Mouse (Mus musculus) right cerebral cortex, postnatal 10 days (tissue): ENCODE data around the gene Lrpap1.

Experiments used
- DNase-seq, 2 experiments: peaks; one replicate each; pipeline ENCODE4 v3.0.0; 2021; ENCODE audit warnings: low spot score in 2 of 2

Gene Lrpap1

DNA sequence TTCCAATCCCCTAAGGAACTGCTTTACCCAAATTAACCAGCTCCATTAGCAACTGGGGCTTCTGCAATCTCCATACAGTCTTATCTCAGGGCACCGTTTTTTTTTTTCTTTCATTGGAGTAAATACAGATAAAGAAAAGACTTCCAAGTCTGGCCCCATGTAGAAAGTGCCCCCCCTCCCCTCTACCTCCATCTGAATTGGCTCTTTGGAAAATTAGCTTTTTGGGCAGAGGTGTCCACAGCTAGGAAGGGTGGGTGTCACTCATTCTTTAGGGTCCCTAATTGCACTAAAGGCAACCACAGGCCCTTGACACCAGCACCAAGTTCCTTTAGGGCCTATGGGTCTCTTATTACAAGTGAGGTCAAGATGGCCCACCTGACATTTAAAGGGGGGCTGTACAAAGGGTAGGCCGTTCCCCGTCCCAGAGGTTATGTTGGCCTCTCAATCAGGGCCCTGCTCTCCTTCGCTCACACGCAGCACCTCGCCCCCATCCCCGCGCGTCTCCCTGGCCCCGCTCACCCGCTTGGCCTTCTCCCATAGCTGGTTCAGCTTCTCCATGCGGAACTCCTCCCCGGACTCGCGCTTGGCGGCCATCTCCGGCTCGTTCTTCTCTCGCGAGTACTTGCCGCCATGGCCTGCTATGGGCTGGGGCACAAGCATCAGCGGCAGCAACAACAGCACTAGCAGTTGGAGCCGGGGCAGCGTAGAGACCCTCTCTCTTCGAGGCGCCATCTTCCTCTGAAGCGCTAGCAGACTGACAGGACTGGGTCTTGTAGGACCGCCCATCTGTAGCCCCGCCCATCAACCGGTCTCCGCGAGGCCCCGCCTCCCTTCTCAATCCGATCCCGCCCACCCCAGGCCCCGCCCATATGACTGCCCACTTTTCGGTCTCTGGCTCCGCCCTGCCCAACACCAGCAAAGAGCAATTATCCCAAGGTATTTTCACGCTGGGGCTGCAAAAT, at the start of gene Lrpap1:
Gene Lrpap1 (minus strand): TSS at position 807 of the 962 bp plus-strand sequence.
- DNase-seq, result peak; percentile 93 to 94

DNA sequence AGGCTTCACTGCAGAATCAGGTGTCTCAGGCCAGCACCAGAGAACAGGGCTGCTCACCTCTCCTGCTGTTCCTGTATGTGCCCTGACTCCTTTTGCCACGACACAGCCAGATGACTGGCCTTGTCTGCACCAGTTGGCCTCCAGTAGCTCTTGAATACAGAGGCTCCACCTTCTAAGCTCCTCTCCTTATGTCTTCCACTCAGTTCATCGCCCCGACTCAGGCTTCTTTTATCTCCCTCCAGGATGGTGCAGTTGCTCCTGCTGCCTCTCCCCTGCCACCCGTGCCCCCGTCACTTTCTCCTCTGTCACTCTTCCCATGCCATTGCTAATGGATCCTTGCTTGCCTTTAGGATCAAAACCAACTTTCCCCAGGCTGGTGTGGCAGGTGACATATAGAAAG, 44.4 kb upstream of the Lrpap1 start:
- DNase-seq, result no peak

DNA sequence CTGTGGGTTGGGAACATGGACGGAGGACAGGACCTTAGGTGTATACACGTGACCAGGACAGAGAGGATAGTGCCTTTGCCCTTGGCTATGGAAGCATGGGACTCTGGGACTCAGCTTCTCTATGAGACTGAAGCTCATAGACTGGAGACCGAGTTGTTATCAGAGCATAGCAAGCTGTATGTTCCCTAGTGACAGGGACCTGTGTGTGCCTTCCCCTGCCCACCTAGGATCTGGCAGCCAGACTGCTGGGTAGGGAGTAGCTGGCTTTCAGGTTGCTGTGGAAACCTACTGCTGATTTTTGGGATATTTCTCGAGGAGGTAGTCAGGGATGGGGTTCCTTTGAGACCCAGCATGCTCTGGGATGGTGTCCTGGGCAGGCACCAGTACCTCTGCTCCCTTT, 44.0 kb upstream of the Lrpap1 start:
- DNase-seq, result no peak

DNA sequence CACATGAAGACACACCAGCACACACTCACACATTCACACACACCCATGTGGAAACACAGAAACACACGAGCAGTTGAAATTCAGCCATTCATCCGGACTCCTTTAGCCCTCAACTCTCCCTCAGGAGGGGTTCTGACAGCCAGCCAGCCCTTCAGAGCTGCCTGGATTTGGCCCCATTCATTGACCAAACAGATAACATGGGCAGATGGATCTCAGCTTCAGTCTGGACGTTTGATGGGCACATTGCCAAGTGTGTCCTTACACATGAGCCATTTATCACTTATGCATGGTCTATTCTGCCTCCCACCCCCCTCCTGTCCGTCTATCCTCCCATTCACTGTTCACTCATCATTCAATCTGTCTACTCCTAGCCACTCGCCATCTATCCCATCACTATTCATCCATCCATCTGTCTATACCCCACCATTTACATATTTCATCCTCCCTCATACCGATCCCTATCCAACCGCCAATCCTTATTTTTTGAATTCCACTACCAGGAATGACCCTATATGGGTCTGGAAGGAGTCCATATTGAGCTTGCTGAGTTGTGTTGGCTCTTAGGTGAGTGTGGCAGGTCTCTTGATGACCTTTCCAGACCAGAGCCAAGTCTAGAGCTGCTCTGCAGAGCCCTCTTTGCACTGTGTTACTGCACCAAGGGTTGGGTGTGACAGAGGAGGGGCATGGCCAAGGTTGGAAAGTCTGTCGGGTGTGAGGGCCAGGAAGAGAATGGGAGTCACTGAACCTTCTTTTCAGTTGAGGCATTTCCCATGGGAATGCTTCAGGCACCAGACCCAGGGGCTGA, 42.6 kb upstream of the Lrpap1 start:
- peak; percentile 48 to 68 for DNase-seq

DNA sequence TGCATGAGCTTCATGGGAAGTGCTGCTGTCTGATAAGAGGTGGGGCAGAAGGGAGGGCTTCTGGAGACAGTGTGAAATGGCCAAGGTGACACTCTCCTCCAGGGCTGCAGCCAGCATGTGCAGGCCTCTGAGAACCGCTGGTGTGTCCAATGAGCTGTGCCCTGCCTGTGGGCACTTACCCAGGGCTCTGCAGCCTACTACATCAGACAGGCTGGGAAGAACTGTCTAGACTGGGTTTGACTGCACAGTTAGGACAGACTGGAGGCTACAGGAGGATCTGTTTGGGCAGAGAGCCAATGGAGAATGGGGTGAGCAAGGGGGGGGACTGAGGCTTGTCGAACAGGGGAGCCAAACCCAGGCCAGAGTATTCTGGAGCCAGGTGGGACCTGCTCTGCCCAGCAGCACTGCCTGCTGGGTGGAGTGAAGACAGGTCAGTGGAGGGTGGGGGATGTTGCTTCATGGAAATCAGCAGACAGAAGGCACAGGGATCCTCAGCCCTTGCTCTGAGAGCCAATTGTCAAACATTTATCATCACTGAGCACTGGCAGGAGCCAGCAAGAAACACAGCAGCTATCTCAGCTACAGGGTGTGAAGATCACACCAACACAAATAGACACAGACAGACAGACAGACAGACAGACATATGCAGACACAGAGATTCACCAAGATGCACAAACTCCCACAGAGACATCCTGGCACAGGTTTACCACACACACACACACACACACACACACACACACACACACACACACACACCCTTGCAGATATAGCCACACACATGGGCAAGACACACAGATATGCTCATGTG, 41.8 kb upstream of the Lrpap1 start:
- no peak for DNase-seq

DNA sequence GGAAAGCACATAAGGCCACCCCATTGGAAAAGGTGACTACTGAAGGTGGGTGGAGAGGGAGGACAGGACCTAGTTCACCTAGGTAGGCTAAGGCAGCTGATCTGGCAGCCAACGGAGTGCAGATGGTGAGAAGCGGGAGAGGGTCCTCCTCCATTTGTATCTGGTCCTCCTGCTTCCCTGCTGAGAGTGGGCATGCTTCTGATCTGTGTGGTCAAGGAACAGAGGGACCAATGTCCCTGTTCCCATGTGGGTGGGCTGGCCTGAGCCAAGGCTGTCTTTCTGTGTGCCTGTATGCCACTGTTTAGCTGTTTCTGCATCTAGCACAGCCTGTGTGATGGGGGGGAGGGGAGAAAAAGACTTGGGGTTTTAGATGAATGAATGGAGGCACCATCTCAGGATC, 41.2 kb upstream of the Lrpap1 start:
- DNase-seq, result no peak

DNA sequence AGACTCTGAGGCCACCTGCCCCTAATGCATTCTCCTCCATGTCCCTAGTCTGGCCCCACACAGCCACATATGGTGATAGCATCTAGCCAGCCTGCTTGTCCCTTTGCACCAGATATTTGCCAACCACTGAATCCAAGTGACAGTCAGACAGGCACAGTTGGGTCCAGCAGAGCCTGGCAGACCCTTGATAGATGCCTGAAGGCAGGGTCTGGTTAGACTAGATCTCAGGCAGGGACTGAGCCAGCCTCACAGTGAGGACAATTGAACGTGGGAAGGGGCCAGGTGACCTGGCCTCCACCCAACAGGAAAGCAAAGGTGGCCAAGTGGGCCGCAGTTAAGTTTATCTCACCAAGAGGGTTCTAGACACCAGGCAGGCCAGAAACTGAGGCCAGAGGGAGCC, 39.1 kb upstream of the Lrpap1 start:
- DNase-seq, result no peak

DNA sequence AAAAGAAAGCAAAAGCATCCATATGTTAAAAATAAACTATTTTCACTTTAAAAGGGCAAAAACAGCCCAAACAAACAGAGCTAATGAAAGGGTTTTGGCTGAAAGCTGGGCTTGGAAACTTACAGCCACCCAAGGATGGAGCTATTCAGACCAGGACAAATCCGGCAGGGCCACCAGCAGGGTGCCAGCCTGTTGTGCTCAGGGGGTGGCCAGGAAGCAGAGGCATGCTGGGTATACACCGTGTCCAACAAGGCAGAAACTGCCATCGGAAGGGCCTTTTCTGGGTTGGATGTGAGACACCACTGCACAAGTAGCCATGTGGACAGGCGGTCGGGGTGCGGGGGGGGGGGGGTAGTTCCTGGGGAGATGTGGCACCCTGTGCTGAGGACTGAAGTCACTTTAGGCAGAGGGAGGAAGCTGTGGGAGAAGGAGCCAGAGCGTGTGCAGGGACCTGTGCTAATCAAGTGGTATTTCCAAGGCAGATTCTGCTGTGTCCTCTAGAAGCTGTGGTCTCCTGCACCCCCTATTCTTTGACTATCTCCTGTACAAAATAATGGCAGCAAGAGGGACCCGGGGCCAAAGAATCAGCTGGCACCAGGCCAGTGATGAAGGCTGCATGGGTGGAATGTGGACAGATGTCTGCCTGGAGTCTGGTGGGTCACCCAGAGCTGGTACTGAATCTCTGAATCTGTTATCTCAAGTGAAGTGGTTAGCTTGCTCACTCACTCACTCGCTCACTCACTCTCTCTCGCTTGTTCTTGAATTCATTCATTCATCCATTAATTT, 38.1 kb upstream of the Lrpap1 start:
- DNase-seq, result no peak

DNA sequence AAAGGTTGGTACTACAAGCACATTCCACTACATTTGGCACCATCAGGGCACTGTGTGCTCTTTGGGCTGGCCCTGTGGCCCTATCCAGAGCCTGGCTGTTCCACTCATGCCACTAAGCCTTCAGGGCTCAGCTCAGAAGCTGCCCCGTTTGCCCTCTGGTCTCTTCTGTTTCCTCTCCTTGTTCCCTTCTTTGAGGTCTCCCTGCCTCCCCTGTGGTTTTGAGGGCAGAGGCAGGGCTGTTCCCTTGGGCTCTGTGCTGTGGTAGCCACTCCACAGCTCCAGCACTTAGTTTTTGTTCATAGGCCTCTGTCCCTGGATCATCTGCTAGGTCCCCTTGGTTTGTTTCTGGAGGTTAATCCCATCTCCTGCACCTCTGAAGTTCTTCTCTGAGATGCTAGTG, 37.3 kb upstream of the Lrpap1 start:
- no peak for DNase-seq

DNA sequence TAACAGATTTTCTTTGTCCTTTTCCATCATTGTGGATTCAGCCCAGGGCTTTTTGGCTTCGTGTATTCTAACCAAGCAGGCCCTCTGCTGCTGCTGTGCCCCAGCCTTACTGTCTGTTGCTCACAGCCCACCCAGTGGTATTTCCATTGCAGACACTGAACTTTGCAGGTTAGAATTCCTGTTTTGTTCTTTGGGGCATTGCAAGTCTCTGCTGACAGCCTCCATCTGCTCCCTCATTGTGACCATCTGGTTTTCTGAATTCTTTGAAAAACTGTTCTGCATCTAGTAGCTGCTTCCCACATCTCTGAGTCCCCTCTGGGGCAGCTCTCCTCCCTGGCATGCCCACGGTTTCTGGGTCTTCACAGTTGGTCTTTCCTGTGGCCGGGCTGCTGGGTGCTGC, 35.8 kb upstream of the Lrpap1 start:
- DNase-seq, result peak; percentile 49 to 62

DNA sequence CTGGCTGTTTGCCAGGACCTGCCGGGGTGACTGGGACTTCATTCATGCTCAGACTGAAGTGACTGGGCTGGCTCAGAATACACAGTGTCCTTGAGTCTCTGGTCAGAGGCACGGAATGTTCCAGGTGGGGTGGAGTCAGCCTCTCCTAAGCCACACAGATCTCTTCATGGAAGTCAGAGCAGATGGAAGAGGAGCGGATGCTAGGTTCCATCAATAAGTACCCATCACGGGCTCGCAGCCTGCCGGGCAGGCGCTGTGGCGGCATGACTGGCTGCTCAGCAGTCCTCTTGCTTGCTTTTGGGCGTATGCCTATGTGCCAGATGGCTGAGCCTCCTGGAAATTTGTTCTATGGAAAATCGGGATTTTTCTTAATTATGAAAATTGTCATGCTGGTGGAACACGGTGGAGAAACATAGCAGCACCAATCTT, 32.6 kb upstream of the Lrpap1 start:
- DNase-seq, result peak; percentile 83 to 86

DNA sequence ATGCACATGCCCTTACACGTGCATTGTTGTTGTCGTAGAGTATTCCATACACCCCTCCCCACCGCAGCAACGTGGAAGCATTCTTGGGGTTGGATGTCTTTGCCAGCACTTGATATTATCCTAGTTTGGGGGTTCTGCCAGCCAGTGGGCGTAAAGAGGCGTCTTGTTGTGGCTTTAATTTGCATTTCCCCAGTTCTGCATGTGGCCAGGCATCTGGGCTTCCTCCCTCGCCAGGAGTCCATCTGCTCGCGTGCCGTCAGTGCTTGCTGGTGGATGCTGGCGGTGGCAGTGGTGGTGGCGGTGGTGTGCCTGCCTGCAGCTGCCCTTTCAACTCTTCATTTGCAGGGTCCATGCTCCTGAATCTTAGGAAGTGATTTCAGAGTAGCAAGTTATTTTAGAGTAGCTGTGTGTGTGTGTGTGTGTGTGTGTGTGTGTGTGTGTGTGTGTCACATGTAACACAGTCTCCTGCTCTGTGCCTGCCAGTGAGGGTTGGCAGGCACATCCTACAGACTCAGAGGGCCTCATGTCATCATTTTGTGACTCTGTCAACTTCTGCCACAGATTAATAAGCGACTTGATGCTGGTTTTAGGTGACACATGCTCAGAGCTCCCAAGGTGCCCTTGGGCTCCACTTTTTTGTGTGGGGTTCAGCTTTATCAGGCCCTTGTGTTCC, 32.1 kb upstream of the Lrpap1 start:
- peak; percentile 92 to 94 for DNase-seq

DNA sequence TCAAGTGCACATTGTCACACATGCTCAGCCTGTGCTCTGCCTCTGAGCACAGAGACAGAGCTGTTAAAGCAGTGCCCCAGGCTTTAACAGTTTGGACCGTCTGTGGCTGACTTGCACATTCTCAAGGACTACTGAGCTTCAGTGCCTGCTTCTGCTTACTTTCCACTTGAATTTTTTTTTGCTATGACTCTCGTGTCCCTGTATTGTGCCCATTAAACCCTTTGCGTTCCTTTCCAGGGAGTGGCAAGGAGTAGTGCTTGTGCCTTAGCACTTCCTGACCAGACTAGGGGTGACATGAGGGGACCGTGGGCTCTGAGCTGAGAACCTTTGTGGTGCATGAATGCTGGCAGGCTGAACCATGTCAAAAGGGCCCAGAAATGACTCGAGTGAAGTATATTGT, 30.3 kb upstream of the Lrpap1 start:
- peak in 1 of 2 experiments; percentile 22 for DNase-seq

DNA sequence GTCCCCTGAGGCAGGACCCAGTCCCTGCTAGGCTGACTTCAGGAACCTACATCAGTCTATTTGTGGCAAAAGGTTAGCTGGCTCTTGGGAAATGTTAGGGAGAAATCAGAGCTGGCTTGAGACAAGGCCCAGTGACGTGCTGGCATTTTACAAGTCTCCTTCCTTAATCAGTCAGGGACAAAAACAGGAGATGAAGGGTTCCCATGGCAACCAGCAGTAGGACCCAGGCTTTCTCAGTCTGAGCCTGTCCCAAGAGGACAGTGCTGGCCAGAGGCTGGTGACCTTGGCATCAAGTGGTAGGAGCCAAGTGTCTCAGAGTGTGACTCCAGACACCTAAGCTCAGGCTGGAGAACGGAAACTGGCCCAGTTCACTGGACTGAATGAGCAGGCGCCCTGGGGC, 28.7 kb upstream of the Lrpap1 start:
- no peak for DNase-seq

DNA sequence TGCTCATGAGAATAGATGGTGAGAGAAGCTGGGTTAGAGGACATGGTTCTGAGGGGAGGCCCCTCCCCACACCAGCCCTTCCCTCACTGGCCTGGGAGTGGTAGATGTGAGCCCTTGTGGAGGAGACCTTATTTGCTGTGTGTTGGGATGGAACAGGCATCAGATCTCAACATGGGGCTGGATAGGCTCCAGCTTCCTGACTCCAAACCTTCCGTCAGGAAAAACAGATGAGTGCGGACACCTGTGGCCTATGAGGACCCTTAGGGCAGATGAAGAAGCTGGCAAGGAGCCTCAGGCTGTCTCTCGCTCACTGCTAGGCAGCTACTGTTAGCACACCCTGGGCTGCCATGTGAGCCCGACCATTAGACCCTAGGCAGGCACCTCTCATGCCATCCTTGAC, 27.9 kb upstream of the Lrpap1 start:
- peak in 1 of 2 experiments; percentile 27 for DNase-seq

DNA sequence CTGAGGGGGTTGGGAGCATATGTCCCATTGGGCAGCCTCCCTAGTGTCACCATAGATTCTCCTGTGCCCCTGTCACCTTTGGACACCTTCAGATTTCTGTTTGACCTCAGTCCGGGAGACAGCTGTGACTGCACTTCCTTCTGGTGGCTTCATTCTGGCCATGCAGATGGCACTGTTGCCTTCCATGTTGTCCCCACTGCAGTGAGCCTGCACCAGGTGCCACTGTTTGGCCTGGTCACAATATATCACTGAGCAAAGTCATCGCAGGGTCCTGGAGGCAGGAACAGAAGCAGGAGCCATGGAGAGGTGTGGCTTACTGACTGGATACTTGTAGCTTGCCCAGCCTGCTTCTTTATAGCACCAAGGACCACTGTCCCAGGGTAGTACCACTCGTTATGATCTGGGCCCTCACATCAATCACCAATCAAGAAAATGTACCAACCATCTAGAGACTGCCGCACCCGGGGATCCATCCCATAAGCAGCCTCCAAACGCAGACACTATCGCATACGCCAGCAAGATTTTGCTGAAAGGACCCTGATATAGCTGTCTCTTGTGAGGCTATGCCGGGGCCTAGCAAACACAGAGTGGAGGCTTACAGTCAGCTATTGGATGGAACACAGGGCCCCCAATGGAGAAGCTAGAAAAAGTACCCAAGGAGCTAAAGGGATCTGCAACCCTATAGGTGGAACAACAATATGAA, 26.9 kb upstream of the Lrpap1 start:
- peak in 1 of 2 experiments; percentile 18 for DNase-seq

DNA sequence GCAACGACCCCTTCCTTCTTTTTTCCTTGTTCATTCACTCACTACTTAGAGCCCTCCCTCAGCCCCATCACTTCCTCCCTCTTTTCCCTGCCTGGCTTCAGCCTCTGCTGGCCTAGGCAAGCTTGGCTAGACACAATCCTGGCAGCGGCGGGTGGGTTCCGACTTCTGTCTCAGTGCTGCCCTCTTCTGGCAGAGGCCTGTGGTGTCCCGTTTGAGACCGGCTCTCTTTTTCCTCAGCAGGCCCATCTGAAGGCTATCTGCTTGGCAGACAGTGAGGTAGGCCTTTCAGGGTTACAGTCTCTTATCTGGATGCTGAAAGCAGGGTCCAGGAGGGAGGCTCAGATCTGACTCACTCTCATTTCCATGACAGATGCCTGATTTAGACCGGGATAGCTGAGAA, 26.2 kb upstream of the Lrpap1 start:
- peak; percentile 89 to 90 for DNase-seq

DNA sequence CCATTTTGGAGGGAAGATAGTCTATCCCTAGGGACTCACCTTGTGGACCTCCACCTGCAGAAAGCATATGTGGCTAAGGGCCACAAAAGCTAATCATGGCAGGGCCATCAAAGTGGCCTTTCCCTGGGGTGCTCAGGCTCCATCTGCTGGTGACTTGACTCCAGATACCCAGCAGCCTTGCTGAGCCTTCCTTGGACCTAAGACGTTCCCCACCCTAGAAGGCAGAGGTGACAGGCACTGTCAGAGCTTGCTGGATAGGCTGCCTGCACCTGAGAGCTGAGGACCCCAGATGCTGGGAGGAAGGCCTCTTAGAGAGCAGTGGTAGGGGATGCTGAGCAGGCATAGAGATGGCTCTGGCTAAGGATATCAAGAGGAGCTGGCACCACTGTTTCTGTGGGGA, 25.7 kb upstream of the Lrpap1 start:
- DNase-seq, result no peak

DNA sequence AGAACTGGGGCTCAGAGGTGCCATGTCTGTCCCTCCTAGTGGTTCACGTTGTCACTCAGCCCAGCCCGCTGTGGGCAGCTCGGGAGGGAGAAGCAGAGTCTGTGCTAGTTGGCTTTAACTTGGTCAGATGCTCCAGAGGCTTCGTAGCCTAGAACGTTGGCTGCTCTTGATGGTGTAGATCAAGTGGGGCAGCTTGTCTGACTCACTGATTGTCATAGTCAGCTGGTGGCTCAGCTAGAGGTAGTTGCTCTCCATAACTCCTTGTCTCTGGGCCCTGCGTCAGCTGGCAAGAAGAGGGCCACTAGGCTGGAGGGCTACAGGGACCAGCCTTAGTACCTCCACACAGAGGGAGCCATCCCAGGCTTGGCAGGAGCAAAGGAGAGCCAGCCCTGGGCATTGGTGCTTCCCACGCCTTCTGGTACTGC, 24.2 kb upstream of the Lrpap1 start:
- DNase-seq, result no peak

DNA sequence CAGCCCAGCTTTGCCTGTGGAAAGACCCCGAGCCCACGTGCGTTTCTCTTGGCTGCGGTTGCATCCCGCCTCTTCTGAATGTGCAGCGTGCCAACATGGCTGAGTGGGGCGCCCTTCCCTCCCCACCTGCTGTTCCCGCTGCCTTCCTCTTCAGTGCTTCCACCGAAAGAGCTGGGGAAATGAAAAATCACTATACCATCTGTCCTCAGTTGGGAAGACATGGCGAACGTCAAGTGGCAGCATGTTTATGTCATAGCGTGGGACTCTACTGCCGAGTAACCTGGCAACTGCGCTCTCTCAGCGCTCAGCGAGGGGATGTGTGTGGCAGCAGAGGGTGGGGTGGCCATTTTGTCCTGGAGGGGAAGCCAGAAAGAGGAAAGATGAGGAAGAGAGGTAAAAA, 23.6 kb upstream of the Lrpap1 start:
- peak; percentile 70 to 86 for DNase-seq
